Mouse (Mus musculus): Measurements from ENCODE around the gene Pitpnb.

Pitpnb gene

GRCm38 (mm10) chr5:111421424-111421823 is 90.9 kb downstream of the Pitpnb start:
- DNase-seq (ENCODE audit: extremely low spot score), result no peak

DNA sequence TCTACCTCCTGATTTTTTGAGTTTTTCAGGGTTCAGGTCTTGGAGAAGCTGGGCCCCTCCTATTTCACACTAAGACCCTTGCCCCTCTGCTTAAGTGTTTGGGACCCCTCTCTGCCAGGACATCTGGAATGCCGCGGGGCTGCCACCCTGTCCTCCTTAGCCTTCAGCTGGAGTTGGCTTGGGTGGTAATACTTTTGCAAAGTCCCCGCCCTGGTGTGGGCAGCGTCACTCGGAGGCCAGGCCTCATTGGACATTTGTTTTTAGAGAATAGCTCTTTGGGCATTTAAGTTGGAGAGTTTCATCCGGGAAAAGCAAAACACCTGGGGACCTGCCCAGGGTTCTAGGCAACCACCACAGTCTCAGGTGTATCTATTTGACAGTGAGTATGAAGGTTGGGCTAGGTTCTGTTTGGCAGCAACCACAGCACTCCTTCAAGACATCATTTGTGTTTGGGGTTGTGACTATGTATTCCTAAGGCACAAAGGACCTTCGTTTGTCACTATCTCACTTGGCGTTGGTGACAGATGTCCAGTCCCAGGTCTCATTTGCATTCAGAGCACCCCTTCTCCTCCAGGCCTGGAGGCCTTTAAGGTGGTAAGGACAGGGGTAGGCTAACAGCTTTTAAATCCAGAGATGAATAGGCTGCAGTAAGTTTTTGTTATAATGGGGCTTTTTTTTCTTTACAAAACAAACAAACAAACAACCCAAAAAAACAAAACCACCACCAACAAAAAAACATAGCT is 91.7 kb downstream of the Pitpnb start:
- DNase-seq (ENCODE audit: extremely low spot score), result no peak

- DNase-seq (ENCODE audit: extremely low spot score), result no peak
These were observed 92.4 kb downstream of the Pitpnb start for GRCm38 (mm10) chr5:111423011-111423410.

GRCm38 (mm10) chr5:111423616-111424015 is 93.1 kb downstream of the Pitpnb start:
- DNase-seq (ENCODE audit: extremely low spot score), result no peak

DNA sequence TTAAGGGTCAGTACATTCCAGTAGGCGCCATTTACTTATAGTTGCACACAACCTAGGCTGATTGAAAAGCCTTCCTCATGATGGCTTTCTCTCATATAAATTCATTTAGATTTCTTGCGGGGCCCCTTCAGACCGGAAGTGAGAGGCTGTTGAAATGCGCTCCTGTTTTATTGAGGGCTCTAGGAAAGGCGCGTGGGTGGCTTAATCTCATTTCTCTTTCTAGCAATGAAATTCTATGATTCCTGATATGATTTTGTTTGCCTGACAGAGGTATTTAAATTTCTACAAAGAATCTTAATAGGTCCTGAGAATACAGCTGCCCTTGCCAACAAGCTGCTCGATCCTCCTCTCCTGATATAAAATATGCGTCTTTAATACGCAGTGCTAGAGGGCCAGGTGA is 95.2 kb downstream of the Pitpnb start:
- no peak for DNase-seq (ENCODE audit: extremely low spot score)

DNA sequence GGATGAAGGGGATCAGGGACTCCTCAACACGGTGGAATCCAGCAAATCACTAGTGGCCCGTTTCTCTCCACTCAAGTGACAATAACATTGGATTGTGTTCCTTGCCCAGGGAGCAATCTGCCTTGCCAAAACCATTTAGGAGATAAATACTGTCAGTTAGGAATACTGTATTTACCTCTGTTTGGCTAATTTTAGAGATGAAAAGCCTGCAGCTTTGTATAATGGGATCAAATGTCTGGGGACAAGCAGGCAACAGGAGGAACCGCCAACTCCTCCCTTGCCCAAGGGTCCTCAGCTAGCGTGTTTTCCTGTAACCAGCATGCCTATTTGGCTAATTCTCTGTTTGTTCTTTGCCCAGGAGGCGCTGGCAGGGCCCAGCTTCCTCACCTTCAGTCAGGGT is 95.7 kb downstream of the Pitpnb start:
- DNase-seq (ENCODE audit: extremely low spot score), result no peak

- no peak for DNase-seq (ENCODE audit: extremely low spot score)
These were observed 98.3 kb downstream of the Pitpnb start for GRCm38 (mm10) chr5:111428882-111429281.

- DNase-seq (ENCODE audit: extremely low spot score), result no peak
These were observed 99.2 kb downstream of the Pitpnb start for GRCm38 (mm10) chr5:111429726-111430125.

DNA sequence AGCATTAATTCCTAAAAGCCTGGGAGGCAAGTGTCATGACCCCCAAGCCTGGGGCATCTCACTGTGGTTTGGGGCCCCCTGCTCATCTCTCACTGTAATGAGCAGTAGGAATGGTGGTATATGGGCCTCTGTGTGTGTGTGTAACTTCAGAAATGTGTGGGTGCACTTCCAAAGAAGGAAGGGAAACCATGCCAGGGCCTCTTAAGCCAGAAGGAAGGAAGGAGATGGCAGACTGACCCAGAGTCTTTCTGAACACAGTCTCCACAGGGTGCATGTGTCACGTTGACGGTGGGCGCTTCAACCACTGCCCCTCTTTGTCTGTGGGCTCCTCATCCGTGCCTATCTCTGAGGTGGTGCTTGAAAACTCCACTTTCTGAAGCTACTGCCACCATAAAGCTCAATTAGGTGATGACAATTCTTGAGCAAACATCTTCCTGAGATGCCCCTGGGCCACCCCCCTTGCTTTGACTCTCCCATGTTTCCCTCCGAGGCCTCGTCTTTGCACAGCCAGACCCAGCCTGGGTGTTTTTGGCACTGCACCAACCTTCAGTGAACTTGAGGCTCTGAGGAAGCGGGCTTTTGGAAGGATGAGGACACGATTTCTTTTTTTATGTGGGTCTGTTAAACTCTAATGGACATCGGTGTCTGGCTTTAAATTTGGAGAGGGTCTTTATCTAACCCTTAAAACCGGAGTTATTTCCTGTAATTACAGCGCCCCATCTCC is 100.6 kb downstream of the Pitpnb start:
- no peak for DNase-seq (ENCODE audit: extremely low spot score)

DNA sequence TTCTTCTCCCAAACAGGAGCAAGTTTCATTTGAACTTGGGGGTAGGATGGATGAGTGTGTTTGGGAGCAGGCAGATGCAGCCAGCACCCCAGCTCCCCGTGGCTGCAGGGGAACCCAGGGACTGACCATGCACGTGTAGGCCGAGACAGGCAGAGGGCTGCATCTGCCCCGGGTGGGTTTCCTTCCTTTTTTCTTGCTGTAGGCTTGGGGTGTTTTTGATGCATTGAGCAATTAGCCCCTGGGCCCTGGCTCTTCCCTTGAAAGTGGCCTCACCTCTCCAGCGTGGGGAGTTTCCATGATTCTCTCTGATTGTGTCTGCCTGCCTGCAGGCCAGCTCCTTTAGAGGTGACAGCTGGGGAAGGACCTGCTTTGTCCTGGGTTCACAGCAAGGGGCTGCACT is 102.3 kb downstream of the Pitpnb start:
- DNase-seq (ENCODE audit: extremely low spot score), result no peak

DNA sequence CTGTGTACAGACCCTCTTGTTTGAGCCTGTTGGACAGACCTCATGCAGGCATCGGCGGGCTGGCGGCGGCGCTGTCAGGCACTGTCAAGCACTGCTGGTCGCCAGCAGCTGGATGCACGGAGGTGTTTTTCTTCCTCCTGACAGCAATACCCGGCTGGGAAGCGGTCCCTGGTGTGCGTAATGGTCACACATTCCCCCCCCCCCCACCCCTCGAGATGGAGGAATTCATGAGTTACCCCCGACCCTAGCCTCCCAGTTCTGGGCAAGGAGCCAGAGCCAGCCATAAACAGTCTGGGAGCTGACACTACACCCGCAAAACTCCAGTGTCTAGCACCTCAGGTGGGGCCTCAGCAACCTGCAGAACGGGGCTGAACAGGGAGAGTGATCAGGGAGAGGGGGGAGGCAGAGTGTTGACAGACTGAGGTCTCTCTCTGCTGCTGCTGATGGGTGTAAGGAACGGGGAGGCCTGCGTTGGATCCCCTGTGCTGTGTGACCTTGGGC is 103.8 kb downstream of the Pitpnb start:
- no peak for DNase-seq (ENCODE audit: extremely low spot score)

DNA sequence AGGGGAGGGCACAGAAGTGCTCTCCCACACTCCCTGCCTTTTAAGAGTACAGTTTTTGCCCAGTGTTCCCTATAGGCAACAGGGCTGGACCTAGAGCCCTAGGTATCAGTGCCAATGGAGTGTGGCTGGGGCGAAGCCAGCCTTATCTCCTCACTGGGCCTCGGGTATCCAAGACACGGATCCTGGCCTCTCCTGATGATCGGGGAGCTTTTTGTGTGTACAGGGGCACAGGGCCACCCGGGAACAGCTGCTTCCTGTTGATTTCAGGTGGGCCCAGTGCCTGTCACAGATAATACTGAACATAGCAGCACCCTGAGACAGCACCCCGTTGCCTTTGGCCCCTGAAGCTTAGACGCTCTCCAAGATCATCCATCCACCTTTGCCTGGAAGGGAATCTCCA is 105.7 kb downstream of the Pitpnb start:
- DNase-seq (ENCODE audit: extremely low spot score), result no peak

DNA sequence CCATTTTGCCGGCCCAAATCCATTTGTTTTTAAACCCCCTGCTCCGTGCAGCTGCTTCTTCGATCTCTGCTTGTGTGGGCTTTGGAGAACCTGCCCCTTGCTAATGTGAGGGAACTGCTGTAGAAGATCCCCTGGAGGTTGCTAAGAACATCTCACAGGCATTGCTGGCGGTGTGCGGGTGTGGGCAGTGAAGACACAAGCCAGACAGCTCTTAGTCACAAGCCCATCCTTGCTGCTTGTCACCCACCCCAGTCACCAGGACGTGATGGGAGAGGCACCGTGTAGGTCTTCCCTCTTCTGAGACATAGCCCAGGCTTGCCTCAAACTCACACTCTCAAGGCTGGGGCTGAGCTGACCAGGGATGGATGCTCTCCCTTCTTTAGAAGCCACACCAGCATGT is 106.6 kb downstream of the Pitpnb start:
- DNase-seq (ENCODE audit: extremely low spot score), result no peak

Measured in embryo, embryonic 9.5 days (tissue).